Mouse (Mus musculus) activated CD4-positive, CD25-positive, alpha-beta regulatory T cell, adult 4 months (primary cell): ENCODE measurements around the gene Rundc3a. TPM values are rescaled to one million over a fixed set of nuclear protein-coding genes. Genes with fewer than 3 reads are reported as not detected.
"Not testable (repeated sequence)": the region's sequence is repeated elsewhere in the genome, so short reads cannot be mapped to it uniquely, and the experiment has no call there.

Experiments
- ATAC-seq: one replicate; pipeline ENCODE4 v1.8.0; 2017
- polyA plus RNA-seq, 2 experiments: library from polyadenylated mRNA; unstranded; fragments of 100-300 nt; shearing (Covaris generic); gene quantifications; one replicate each; pipeline ENCODE4 v1.2.1; 2017

Gene Rundc3a
- polyA plus RNA-seq, 2 experiments from 2014 or later, result 2.4 TPM

DNA sequence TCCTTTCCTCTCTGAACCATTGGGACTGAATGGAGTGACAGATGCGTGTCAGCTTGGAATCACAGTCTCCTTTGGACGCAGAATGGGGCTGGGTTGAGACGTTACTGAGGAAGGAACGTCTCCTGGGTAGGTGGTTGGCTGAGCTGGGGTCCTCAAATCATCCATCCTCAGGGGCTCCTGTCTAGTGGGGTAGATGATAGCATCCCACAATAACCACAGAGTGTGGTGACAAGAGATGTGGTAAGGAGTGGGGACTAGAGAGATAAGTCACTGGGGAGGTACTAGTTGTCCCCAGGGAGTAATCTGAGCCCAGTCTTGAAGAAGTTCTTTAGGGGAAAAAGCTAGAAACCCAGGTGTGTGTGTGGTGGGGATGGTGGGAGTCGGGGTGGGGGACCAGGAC, 24.9 kb upstream of the Rundc3a start:
- no peak for ATAC-seq

DNA sequence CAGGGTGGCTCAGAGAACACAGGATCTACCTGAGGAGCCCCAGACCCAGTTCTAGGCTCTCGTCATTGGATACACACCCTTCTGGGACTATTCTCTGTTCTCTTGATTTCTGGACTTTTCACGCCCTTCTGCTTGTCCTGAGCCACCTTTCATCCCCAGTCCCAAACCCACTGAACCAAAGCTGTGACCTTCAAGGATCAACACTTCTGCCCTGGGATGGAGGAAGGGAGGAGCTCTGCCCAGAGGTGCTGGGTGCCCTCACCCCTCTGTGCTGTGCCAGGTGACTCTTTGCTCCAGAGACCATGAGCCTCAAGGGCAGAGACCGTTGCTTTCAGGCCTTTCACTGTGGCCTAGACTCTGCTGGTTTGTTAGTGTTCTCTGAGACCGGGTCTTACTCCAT, 23.9 kb upstream of the Rundc3a start:
- ATAC-seq, result no peak

GRCm38 (mm10) chr11:102370285-102370684, 22.9 kb upstream of the Rundc3a start:
- ATAC-seq, result no peak

- no peak for ATAC-seq
Measured at GRCm38 (mm10) chr11:102371926-102372685, 21.1 kb upstream of the Rundc3a start.

DNA sequence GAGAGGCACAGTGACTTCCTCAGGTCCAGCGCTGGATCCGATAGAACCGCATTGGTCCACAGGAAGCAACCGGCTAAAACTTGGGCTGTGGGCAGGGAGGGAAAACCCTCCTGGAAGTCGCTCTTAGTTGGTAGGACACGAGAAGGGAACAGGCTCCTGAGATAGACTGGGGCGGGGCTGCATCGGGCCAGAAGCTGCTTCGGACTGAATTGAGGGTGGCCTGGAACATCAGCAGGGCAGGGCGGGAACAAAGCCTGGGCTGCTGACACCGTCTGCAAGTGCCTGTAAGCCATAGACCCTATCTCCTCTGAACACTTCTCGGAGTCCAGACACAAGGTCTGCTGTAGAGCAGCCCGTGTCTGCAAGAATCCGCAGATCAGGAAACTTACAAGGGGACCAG, 20.3 kb upstream of the Rundc3a start:
- ATAC-seq, result no peak

- no peak for ATAC-seq
Measured at GRCm38 (mm10) chr11:102373646-102374045, 19.6 kb upstream of the Rundc3a start.

DNA sequence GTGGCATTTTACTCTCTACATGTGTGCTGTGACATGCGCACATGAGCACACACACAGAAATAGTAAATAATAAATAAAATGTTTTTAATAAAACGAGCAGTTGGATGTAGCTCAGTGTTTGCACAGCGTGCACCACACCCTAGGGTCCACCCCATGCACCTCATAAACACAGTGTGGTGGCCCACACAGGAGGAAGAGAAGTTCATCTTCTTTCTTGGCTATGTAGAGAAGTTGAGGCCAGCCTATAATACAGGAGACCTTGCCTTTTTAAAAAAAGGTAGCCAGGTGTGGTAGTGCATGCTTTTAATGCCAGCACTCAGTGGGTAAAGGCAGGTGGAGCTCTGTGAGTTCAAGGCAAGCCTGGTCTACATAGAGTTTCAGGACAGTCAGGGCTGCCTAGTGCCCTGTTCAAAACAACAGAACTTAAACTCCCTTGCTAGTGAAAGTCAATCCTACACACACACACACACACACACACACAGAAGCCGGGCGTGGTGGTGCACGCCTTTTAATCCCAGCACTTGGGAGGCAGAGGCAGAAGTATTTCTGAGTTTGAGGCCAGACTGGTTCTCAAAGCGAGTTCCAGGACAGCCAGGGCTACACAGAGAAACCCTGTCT, 19.0 kb upstream of the Rundc3a start:
- no peak for ATAC-seq

DNA sequence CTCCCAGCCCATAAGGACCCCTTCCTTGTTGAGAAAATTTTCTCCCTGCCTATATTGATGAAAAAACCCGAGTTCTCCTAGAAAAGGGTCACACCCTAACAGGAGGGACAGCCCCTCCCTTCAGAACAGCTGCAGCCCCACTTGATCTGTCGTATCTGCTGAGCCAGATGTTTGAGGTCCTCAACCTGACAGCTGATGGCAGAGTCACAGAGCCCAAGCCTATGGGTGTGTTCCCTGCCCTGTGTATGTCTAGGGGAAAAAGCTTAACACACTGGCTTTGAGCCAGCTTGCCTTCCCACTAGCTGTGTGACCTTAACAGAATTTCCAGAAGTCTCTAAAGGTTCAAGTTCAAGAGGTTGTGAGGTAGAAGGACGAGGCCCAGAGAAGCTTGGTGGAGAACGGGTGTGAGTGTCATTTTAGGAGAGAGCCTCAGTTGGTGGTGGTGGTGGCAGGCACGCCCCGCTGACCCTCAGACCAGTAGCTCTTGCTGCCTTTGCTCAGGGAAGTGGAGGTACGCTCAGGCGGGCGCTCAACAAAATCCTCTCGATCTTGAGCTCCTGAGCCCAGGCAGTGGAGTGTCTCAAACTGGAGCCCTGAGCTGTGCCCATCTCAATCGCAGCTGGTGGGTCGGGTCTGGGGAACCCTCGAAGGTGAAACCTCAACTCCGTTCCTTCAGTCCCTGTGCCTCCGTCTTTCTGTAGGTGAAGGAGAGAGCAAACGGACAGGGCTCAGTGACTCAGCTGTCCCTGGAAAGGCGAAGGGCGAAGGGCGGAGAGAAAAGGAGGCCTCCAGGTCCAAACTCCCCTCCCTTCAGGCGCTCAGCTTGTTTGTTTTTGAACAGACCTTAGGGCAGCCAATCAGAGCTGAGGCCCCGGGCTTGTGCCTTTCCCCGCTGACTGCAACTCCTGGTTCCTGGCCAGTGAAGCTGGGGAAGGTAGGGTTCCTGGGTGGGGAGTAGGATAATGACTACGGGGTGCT, 17.7 kb upstream of the Rundc3a start:
- ATAC-seq, result no peak

DNA sequence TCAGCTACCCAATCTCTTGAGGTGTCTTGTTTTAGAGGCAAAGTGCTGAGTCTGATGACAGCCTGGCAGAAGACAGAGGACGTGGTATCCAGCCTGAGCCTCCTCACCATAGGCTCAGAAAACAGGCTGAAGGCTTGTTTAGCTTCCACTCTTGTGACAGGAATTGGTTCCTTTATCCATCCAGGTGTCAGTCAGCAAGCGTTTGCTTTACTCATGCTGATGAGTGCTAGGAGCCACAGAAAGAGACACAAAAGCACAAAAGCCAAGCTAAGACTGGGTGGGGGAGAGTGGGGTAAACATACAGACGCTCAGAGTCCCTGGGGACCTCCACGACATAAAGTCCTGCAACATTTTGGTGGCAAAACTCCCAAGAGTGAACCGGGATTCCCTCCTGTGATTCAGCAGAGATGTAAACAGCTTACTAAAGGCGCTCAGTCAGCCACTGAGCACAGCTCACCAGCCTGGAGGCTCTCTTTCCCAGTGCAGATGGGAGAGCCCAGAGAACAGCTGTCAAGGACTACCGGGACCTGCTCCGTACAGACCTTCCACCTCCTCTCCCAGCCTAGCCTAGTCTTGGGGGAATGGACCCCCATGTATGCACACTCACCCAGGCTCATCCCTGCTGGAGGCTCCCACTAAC, 16.9 kb upstream of the Rundc3a start:
- no peak for ATAC-seq

- no peak for ATAC-seq
Measured at GRCm38 (mm10) chr11:102377186-102377585, 16.0 kb upstream of the Rundc3a start.

DNA sequence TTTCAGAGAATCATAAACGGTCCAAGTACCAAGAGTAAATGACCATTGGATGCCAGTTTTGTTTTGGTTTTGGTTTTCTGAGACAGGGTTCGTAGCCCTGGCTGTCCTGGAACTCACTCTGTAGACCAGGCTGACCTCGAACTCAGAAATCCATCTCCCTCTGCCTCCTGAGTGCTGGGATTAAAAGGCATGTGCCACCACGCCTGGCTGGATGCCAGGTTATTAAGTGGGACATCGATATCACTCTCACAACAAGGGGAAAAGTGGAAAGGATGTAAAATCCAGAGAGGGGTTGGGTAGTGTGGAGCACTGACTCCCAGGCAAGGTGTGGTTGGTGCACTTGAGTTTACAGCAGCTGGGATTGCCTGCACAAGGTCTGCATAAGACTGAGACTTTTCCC, 13.1 kb upstream of the Rundc3a start:
- ATAC-seq, result no peak

GRCm38 (mm10) chr11:102381341-102382100, 11.7 kb upstream of the Rundc3a start:
- ATAC-seq, result no peak

GRCm38 (mm10) chr11:102382794-102383193, 10.4 kb upstream of the Rundc3a start:
- no peak for ATAC-seq

DNA sequence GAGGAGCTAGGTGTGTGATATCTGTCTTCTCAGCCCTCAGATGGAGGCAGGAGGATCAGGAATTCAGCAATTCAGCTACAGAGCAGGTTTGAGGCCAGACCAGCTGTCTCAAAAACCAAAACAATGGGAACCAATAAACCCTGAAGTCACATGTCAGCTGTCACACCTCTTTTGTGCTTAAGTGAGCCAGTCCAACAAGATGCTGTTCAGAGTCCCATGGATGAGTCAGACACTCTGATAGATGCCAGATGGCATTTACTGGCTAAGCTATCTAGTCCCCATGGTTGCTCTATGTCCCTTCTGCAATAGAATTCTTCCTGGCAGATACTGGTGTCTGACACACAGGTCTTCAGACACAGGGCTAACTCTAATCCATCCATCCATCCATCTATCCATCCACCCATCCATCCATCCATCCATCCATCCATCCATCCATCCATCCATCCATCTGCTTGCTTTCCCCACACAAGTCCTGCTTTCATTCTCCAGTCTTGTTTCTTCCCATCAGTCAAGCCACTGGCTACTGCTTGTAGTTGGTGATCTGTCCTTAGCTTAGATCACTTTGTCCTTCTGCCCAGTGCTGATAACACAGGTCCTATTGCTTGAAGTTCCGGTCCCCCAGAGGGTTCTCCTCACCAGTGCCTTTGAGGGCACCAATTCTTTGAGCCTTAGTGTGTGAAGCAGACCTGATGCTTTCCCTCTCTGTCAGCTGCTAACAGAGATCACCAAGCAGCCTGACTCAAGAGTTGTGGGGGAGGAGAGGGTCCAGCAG, 9.7 kb upstream of the Rundc3a start:
- ATAC-seq, result no peak

GRCm38 (mm10) chr11:102384418-102384817, 8.8 kb upstream of the Rundc3a start:
- no peak for ATAC-seq

DNA sequence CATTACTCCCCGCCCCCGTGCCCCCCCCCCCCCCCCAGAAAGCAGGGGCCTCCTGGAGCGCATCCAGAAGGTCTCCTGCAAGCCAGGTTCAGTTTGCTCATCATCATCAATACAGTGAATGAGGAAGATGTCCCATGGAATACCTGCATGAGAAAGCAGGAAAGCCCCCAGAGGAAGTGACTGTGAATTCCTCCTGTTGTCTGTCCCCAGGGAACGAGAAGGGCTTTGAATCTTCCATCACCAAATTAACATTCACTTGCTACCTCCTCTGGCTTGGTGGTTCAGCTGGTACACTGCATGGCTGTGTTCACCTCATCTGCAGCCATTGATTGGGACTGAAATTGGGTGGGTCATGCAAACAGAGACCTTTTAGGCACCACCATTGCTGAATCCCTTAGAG, 8.1 kb upstream of the Rundc3a start:
- ATAC-seq, result no peak

- no peak for ATAC-seq
Measured at GRCm38 (mm10) chr11:102386121-102386520, 7.1 kb upstream of the Rundc3a start.

- not testable (repeated sequence) for ATAC-seq
Measured at GRCm38 (mm10) chr11:102389436-102389835, 3.8 kb upstream of the Rundc3a start.

DNA sequence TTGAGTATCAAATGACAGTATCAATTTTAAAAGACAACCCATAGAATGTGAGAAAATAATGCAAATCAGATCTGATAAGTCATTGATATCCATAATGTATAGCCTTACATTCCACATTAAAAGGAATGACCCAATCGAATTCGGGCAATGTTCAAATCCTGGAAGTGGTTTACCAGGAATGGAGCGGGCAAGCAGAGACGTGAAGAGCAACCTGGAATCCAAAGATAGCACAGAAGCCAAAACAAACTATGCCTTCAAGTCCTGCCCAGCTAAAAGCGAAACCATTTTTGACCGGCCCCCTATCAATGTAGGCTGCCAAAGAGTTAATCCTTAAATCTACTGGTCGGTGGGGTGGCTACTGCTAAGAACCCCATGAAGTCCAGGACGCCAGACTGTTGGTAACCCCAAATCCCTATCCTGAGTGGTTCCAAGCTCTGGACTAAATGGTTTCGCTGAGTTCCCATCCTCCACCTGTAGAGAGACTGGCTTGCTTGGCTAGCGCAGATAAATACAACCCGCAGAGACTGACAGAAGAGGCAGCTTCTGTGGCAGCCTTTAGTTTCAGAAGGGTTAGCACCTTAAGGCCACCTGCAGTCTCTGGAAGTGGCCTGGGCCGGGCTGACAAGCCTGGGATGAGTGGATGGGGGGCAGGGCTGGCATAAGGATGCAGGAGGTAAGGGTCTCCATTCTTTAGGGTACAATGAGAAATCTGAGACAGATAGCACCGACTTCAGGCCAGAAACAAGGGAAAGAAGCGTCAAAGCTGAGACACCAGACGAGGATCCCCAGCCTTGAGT, 564 bp upstream of the Rundc3a start:
- ATAC-seq, result no peak

DNA sequence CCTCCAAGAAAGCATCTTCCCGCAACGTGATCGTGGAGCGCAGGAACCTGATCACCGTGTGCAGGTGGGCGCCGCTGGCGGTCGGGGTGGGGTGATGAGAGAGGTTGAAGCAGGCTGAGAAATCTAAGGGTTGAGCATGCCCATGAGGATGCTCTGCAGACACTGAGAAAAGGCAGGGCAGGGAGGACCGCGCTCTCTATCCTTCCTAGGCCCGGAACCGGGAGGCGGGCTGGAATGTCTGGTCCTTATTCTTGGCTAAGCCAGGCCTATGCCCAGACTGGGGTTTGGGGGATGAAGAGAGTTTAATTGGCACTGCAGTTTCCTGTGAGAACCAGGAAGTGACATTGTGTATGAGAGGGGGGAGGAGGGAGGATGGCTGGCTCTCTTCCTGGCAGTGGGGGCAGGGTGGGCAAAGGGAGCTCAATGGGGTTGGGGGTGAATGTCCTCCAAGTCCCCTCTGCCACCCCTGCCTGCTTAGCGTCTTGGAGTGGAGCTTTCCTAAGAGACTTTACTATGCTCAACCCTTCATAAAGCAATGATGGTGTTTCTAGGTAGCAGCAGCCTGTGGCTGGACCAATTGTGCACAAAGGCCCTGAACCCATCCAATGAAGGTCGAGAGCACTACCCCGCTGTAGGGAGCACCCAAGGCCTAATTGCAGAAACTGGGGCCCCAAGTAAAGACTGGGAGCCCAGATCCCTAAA, 667 bp downstream of the Rundc3a start:
- no peak for ATAC-seq
